Mouse (Mus musculus) central nervous system, embryonic 11.5 days (tissue): Measurements from ENCODE around the gene Mknk2. TPM values are rescaled to one million over a fixed set of nuclear protein-coding genes. Genes with fewer than 3 reads are reported as not detected.

ENCODE experiments used
- polyA plus RNA-seq: library from polyadenylated mRNA; depleted of rRNA; stranded (reverse); fragments of >200 nt; gene quantifications from 2 replicates; pipeline ENCODE4 v1.2.3, GENCODE M21; 2012; rRNA removed

Gene Mknk2
- polyA plus RNA-seq = 86.7 and 103 TPM in 2 replicates

GRCm38 (mm10) chr10:80677942-80678436, at the start of gene Mknk2:
Gene Mknk2, minus strand, starts transcription at chr10:80678112.

GRCm38 (mm10) chr10:80701721-80702535, 24.0 kb upstream of the Mknk2 start, which contains the start of the genes Mob3a and Izumo4:
Gene Mob3a, minus strand, starts transcription at chr10:80701977.
Gene Izumo4, plus strand, starts transcription at chr10:80702184.

GRCm38 (mm10) chr10:80656863-80657623, 20.9 kb downstream of the Mknk2 start, which contains the start of gene Btbd2:
Gene Btbd2, minus strand, starts transcription at chr10:80657071.

GRCm38 (mm10) chr10:80622661-80623456, 55.1 kb downstream of the Mknk2 start, which contains the start of gene Csnk1g2:
Gene Csnk1g2, plus strand, starts transcription at chr10:80622838.

Other genes starting within 250 kb of the Mknk2 start
- gene Tcf3, start 244.5 kb downstream of the Mknk2 start, polyA plus RNA-seq = 222 and 230 TPM in 2 replicates
- gene Onecut3, start 183.3 kb downstream of the Mknk2 start, polyA plus RNA-seq = 5.6 and 6.1 TPM in 2 replicates
- 0.43 and 0.58 TPM in 2 replicates for gene Atp8b3, start 139.0 kb downstream of the Mknk2 start, polyA plus RNA-seq
- 43.3 and 54.8 TPM in 2 replicates for gene Rexo1, start 116.6 kb downstream of the Mknk2 start, polyA plus RNA-seq
- 10.5 and 12.0 TPM in 2 replicates for gene Klf16, start 100.8 kb downstream of the Mknk2 start, polyA plus RNA-seq
- 97.0 and 107 TPM in 2 replicates for gene Abhd17a, start 87.8 kb downstream of the Mknk2 start, polyA plus RNA-seq
- gene Scamp4, start 75.2 kb downstream of the Mknk2 start, polyA plus RNA-seq = 48.7 and 54.0 TPM in 2 replicates
- 9.7 and 11.8 TPM in 2 replicates for gene Adat3, start 75.2 kb downstream of the Mknk2 start, polyA plus RNA-seq
- gene Gm49322, start 72.1 kb downstream of the Mknk2 start, polyA plus RNA-seq = 5.1 and 5.9 TPM in 2 replicates
- 169 and 230 TPM in 2 replicates for gene Csnk1g2, start 55.3 kb downstream of the Mknk2 start, polyA plus RNA-seq
- gene Btbd2, start 21.0 kb downstream of the Mknk2 start, polyA plus RNA-seq = 65.9 and 84.8 TPM in 2 replicates
- gene Mob3a, start 23.9 kb upstream of the Mknk2 start, polyA plus RNA-seq = 21.9 and 34.8 TPM in 2 replicates
- gene Izumo4, start 24.1 kb upstream of the Mknk2 start, polyA plus RNA-seq = 24.8 and 32.5 TPM in 2 replicates
- 112 and 113 TPM in 2 replicates for gene Ap3d1, start 64.2 kb upstream of the Mknk2 start, polyA plus RNA-seq
- 55.5 and 55.9 TPM in 2 replicates for gene Dot1l, start 77.1 kb upstream of the Mknk2 start, polyA plus RNA-seq
- gene Sf3a2, start 120.1 kb upstream of the Mknk2 start, polyA plus RNA-seq = 101 and 144 TPM in 2 replicates
- gene Plekhj1, start 120.5 kb upstream of the Mknk2 start, polyA plus RNA-seq = 107 and 143 TPM in 2 replicates
- gene Amh, start 127.1 kb upstream of the Mknk2 start, polyA plus RNA-seq = 1.3 and 1.4 TPM in 2 replicates
- gene Jsrp1, start 135.4 kb upstream of the Mknk2 start, polyA plus RNA-seq = 1.2 and 1.5 TPM in 2 replicates
- gene Oaz1, start 148.5 kb upstream of the Mknk2 start, polyA plus RNA-seq = 668 and 753 TPM in 2 replicates
- gene Lingo3, start 165.9 kb upstream of the Mknk2 start, polyA plus RNA-seq = 0.46 and 0.48 TPM in 2 replicates
- 416 and 423 TPM in 2 replicates for gene Lsm7, start 177.1 kb upstream of the Mknk2 start, polyA plus RNA-seq
- gene Sppl2b, start 177.2 kb upstream of the Mknk2 start, polyA plus RNA-seq = 43.7 and 57.8 TPM in 2 replicates
- 0.01 and 0.02 TPM in 2 replicates for gene Tmprss9, start 193.7 kb upstream of the Mknk2 start, polyA plus RNA-seq
- gene Timm13, start 222.9 kb upstream of the Mknk2 start, polyA plus RNA-seq = 199 and 235 TPM in 2 replicates
- 69.6 and 106 TPM in 2 replicates for gene Lmnb2, start 240.1 kb upstream of the Mknk2 start, polyA plus RNA-seq